8 mouse cellular contexts compared by ENCODE assay signal in the genomic region with DNA sequence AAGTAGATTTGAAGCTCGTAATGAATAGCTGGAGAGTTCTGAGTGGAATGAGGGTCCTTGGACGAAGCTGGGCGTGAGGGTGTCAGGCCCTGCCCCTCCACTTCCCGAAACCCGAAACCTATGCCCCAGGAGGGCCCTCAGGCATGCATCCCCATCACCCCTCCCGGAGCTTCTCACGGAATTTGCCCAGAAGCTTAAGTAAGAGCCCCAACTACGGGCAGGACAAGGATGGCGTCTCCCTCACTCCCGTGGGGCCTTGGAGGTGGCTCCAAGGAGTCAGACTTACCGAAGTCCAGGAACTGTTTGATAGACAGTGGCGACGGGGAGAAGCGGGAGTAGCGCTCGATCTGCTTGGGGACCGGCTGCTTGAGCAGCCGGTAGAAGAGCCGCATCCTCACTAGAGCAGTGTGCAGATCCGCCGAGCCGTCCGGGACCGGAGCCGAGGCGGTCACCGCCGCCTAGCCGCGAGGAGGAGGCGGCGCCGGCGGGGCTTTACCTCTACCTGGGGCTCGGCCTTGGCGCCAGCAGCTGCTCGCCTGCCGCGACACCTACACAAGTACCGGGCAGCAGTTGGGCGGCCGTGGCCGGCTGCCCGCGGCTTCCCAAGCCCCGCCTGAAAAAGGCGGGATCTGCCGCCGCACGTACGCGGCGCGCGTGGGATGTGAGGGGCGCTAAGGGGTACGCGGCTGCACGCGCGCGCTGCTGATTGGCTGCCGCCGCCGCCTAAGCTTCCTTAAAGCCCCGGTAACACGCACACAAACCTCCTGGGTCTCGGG. TPM values are rescaled to one million over a fixed set of nuclear protein-coding genes. Genes with fewer than 3 reads are reported as not detected.
A peak's percentile ranks its signal among the peaks of the same experiment; 100 is the strongest.
DNase-seq lines count a peak whose midpoint lies in the region; ATAC-seq and TF ChIP-seq lines count a peak whose summit lies in the region.

A gene (minus strand): TSS at position 641 of the 776 bp plus-strand sequence.

- WGBS in hindbrain, postnatal 0 days = 35% methylated on average over 62 of the region's 68 CpGs

- H3K4me1 ChIP-seq in hindbrain, postnatal 0 days (ENCODE audit: insufficient read depth, low read length) = no peaks in the 10 kb centered on the region
- H3K4me1 ChIP-seq in megakaryocyte, embryonic 14.5 days = peaks cover 3% of the 10 kb centered on the region; the same call in 1 of the 2 replicates

- peak within 1 kb of the TSS; percentile 63 for H3K27ac ChIP-seq in gastrocnemius, adult 2 months
- peak within 1 kb of the TSS; percentile 61 for H3K27ac ChIP-seq in hindbrain, postnatal 0 days

- H3K9ac ChIP-seq in hindbrain, postnatal 0 days (replicated peaks; ENCODE audit: low read length) = peak within 1 kb of the TSS; percentile 50

- H3K9me3 ChIP-seq in hindbrain, postnatal 0 days (ENCODE audit: low read length) = no peaks in the 10 kb centered on the region
- peaks cover 8% of the 10 kb centered on the region; the same call in 1 of the 2 replicates for H3K9me3 ChIP-seq in megakaryocyte, embryonic 14.5 days

- no peak for TF ChIP-seq CTCF in gastrocnemius, adult 2 months (IDR thresholded peaks at IDR 0.05)
- no peak for TF ChIP-seq CTCF in hindbrain, postnatal 0 days (IDR thresholded peaks at IDR 0.05; ENCODE audit: low read depth)

- intact Hi-C loops in gastrocnemius, adult 2 months (cut with DNase I) = no loop called here

- H3K27me3 ChIP-seq in hindbrain, postnatal 0 days (ENCODE audit: insufficient read depth, low read length) = no peaks in the 10 kb centered on the region
- no peaks in the 10 kb centered on the region for H3K27me3 ChIP-seq in megakaryocyte, embryonic 14.5 days (replicated peaks)

- peak within 1 kb of the TSS; percentile 59 for H3K4me2 ChIP-seq in hindbrain, postnatal 0 days (ENCODE audit: low read depth, low read length)

- peak; percentile 97 for ATAC-seq in common myeloid progenitor, adult 5-6 weeks (replicated peaks; ENCODE audit: low read depth, poor library complexity, severe bottlenecking)
- peak; percentile 98 for ATAC-seq in hindbrain, postnatal 0 days

- H3K36me3 ChIP-seq in hindbrain, postnatal 0 days (ENCODE audit: insufficient read depth, low read length) = no peaks in the 10 kb centered on the region
- H3K36me3 ChIP-seq in megakaryocyte, embryonic 14.5 days (replicated peaks; ENCODE audit: low read length) = peaks cover 7% of the 10 kb centered on the region

- DNase-seq in ZHBTc4 (ENCODE audit: low read depth, low spot score) = peak; percentile 94
- peak; percentile 75 for DNase-seq in gastrocnemius, adult 2 months
- peak; percentile 91 for DNase-seq in hindbrain, postnatal 0 days (ENCODE audit: low spot score)
- DNase-seq in left cerebral cortex, adult 8-10 months (ENCODE audit: low spot score in 2 of 2) = peak; percentile 54 to 83
- peak; percentile 87 for DNase-seq in right cerebral cortex, postnatal 10 days (ENCODE audit: low spot score in 2 of 2)
- DNase-seq in urinary bladder, postnatal 25 days (ENCODE audit: low spot score) = peak; percentile 53

- peak within 1 kb of the TSS; percentile 78 for H3K4me3 ChIP-seq in gastrocnemius, adult 2 months
- peak within 1 kb of the TSS; percentile 49 for H3K4me3 ChIP-seq in hindbrain, postnatal 0 days (ENCODE audit: low read length)
- peak within 1 kb of the TSS; percentile 94 for H3K4me3 ChIP-seq in megakaryocyte, embryonic 14.5 days (replicated peaks)

RNA-seq across cellular contexts. Expression of the gene that starts here (rescaled TPM):
- total RNA-seq in common myeloid progenitor, adult 5-6 weeks (2017) = 57.8 and 61.8 TPM in 2 replicates
- total RNA-seq in gastrocnemius, adult 2 months (2021) = under 1 TPM; 0.84 to 0.89 TPM
- total RNA-seq in hindbrain, postnatal 0 days (2014; rRNA removed) = 18.6 and 22.4 TPM in 2 replicates
- 23.1 and 23.6 TPM in 2 replicates for polyA plus RNA-seq in hindbrain, postnatal 0 days (2015; fragmentation: Nextera tagmentation; extraction: Ambion mirVana)
- 10 to 100 TPM; 37.1 to 48.8 (median 44.1) TPM for total RNA-seq in left cerebral cortex, adult 8-10 months (2022)
- polyA plus RNA-seq in megakaryocyte, embryonic 14.5 days (2012; ENCODE audit: insufficient read depth, low replicate concordance) = 12.8 and 16.5 TPM in 2 replicates

Comparison
In these comparisons a context has a peak if more than half of its experiments do, and no peak if none do; other contexts are left out.
1. Peak in every context shown above with its lines: DNase-seq, ATAC-seq, H3K4me3 ChIP-seq and H3K27ac ChIP-seq.
2. RNA of the gene that starts here (total RNA-seq): 57.8 to 61.8 TPM in common myeloid progenitor, adult 5-6 weeks, 37.1 to 48.8 TPM in left cerebral cortex, adult 8-10 months and 18.6 to 22.4 TPM in hindbrain, postnatal 0 days; 0.84 to 0.89 TPM in gastrocnemius, adult 2 months; every median in the first group is over 10 times any median in the second.
3. Peak in DNase-seq, H3K4me3 ChIP-seq and H3K27ac ChIP-seq in gastrocnemius, adult 2 months; RNA of the gene not detected or under 1 TPM.